Mouse (Mus musculus) limb, embryonic 11.5 days (tissue): ENCODE measurements at regions not wholly inside any gene's neighbourhood (a gene's known extent, or its start where the extent isn't known, plus 50 kb on each side); places are given as distances from the start of the nearest gene placed in this dataset.

Experiments used
- ATAC-seq: fragments of 200-750 bp; cut with Nextera tagmentation; 2 replicates; pipeline ENCODE4 v1.8.0; 2017; ENCODE audit warnings: low read depth; ENCODE audit not compliant: insufficient number of reproducible peaks, low FRiP score, low TSS enrichment
- DNase-seq: peaks from one replicate; pipeline ENCODE4 v3.0.0-alpha.2; 2015; ENCODE audit warnings: low spot score
- H3K27ac ChIP-seq: fragments of 300-500 bp; sonication (generic); replicated peaks from 2 replicates; pipeline ENCODE4 v1.5.1; 2014; ENCODE audit warnings: low read depth, mild to moderate bottlenecking, low read length
- H3K27me3 ChIP-seq: fragments of 300-500 bp; sonication (generic); 2 replicates; pipeline ENCODE4 v1.6.1; 2014; ENCODE audit warnings: mild to moderate bottlenecking, low read length, mixed read lengths; ENCODE audit not compliant: control insufficient read depth, insufficient read depth
- H3K36me3 ChIP-seq: fragments of 300-500 bp; sonication (generic); 2 replicates; pipeline ENCODE4 v1.6.1; 2014; ENCODE audit warnings: mild to moderate bottlenecking, low read length, moderate library complexity, mixed read lengths; ENCODE audit not compliant: control insufficient read depth, insufficient read depth
- H3K4me1 ChIP-seq: fragments of 300-500 bp; sonication (generic); 2 replicates; pipeline ENCODE4 v1.6.1; 2014; ENCODE audit warnings: low read length, mixed read lengths; ENCODE audit not compliant: control insufficient read depth, insufficient read depth
- H3K4me2 ChIP-seq: fragments of 300-500 bp; sonication (generic); 2 replicates; pipeline ENCODE4 v1.6.1; 2014; ENCODE audit warnings: low read depth, mild to moderate bottlenecking, moderate library complexity; ENCODE audit not compliant: severe bottlenecking
- H3K4me3 ChIP-seq: fragments of 300-500 bp; sonication (generic); 2 replicates; pipeline ENCODE4 v1.5.1; 2014; ENCODE audit warnings: low read depth, low read length
- H3K9ac ChIP-seq: fragments of 300-500 bp; sonication (generic); 2 replicates; pipeline ENCODE4 v1.6.1; 2014; ENCODE audit warnings: mild to moderate bottlenecking, low read length
- H3K9me3 ChIP-seq: fragments of 300-500 bp; sonication (generic); 2 replicates; pipeline ENCODE4 v1.6.1; 2016; ENCODE audit warnings: low read length; ENCODE audit not compliant: control insufficient read depth
- WGBS: fragments of 180-500 bp; shearing (Covaris S2); extraction: QIAGEN DNeasy Blood & Tissue Kit; methylation state at CpG from one replicate; pipeline ENCODE4 v1.1.7; 2014; 5-methylcytosine and 5-hydroxymethylcytosine counted together

- Histone ChIP-seq H3K4me2 (no peak overlapping the region), H3K36me3 (no peaks in the 10 kb centered on the region), H3K4me1 (no peaks in the 10 kb centered on the region), H3K27me3 (no peaks in the 10 kb centered on the region), H3K27ac (no peak overlapping the region), H3K9me3 (no peaks in the 10 kb centered on the region), H3K4me3 (no peak overlapping the region), H3K9ac (no peak overlapping the region)
- ATAC-seq (no peak), DNase-seq (no peak)
- WGBS: 84% methylated on average over 5 of the region's 5 CpGs
Observed at GRCm38 (mm10) chr19:6610715-6611114, 67.9 kb upstream of the Slc22a12 start.

- ATAC-seq: no peak
- DNase-seq: no peak
- Histone ChIP-seq H3K4me3 (no peak overlapping the region), H3K27me3 (no peaks in the 10 kb centered on the region), H3K9me3 (no peaks in the 10 kb centered on the region), H3K4me1 (no peaks in the 10 kb centered on the region), H3K9ac (no peak overlapping the region), H3K27ac (no peak overlapping the region), H3K4me2 (no peak overlapping the region), H3K36me3 (no peaks in the 10 kb centered on the region)
- 54% methylated on average over 8 of the region's 8 CpGs for WGBS
Observed at GRCm38 (mm10) chr19:6610051-6610450, 67.2 kb upstream of the Slc22a12 start.

GRCm38 (mm10) chr19:6607501-6607900 lies 64.7 kb upstream of the Slc22a12 start:
- DNase-seq (no peak), ATAC-seq (no peak)
- no peak overlapping the region for H3K4me3 ChIP-seq
- H3K27me3 ChIP-seq: no peaks in the 10 kb centered on the region
- no peak overlapping the region for H3K4me2 ChIP-seq
- WGBS: 88% methylated on average over 2 of the region's 2 CpGs
- H3K36me3 ChIP-seq: no peaks in the 10 kb centered on the region
- H3K9ac ChIP-seq: no peak overlapping the region
- no peaks in the 10 kb centered on the region for H3K9me3 ChIP-seq
- no peaks in the 10 kb centered on the region for H3K4me1 ChIP-seq
- no peak overlapping the region for H3K27ac ChIP-seq

GRCm38 (mm10) chr19:6606667-6607066 lies 63.8 kb upstream of the Slc22a12 start:
- Histone ChIP-seq H3K9me3 (no peaks in the 10 kb centered on the region), H3K36me3 (no peaks in the 10 kb centered on the region), H3K9ac (no peak overlapping the region), H3K4me3 (no peak overlapping the region), H3K27me3 (no peaks in the 10 kb centered on the region), H3K4me1 (no peaks in the 10 kb centered on the region), H3K27ac (no peak overlapping the region), H3K4me2 (no peak overlapping the region)
- ATAC-seq (no peak), DNase-seq (no peak)
- 82% methylated on average over 7 of the region's 7 CpGs for whole genome bisulfite sequencing

GRCm38 (mm10) chr19:6604702-6605101 lies 61.9 kb upstream of the Slc22a12 start:
- Histone ChIP-seq H3K27me3 (no peaks in the 10 kb centered on the region), H3K4me1 (no peaks in the 10 kb centered on the region), H3K4me2 (no peak overlapping the region), H3K27ac (no peak overlapping the region), H3K36me3 (no peaks in the 10 kb centered on the region), H3K4me3 (no peak overlapping the region), H3K9me3 (no peaks in the 10 kb centered on the region), H3K9ac (no peak overlapping the region)
- ATAC-seq: no peak
- 59% methylated on average over 8 of the region's 8 CpGs for WGBS
- no peak for DNase-seq

GRCm38 (mm10) chr19:6600873-6601530 lies 58.2 kb upstream of the Slc22a12 start:
- no peaks in the 10 kb centered on the region for H3K4me1 ChIP-seq
- no peak overlapping the region for H3K9ac ChIP-seq
- no peak overlapping the region for H3K27ac ChIP-seq
- H3K4me2 ChIP-seq: no peak overlapping the region
- 23% methylated on average over 12 of the region's 12 CpGs for WGBS
- H3K36me3 ChIP-seq: no peaks in the 10 kb centered on the region
- no peaks in the 10 kb centered on the region for H3K27me3 ChIP-seq
- no peaks in the 10 kb centered on the region for H3K9me3 ChIP-seq
- H3K4me3 ChIP-seq: no peak overlapping the region
- no peak for DNase-seq
- ATAC-seq: no peak

- Histone ChIP-seq H3K27me3 (no peaks in the 10 kb centered on the region), H3K4me3 (no peak overlapping the region), H3K9me3 (no peaks in the 10 kb centered on the region), H3K4me1 (no peaks in the 10 kb centered on the region), H3K36me3 (no peaks in the 10 kb centered on the region), H3K9ac (no peak overlapping the region), H3K27ac (no peak overlapping the region), H3K4me2 (no peak overlapping the region)
- WGBS: 82% methylated on average over 3 of the region's 3 CpGs
- DNase-seq: no peak
- ATAC-seq: no peak
Observed at GRCm38 (mm10) chr19:6599281-6599680, 56.4 kb upstream of the Slc22a12 start.

- Histone ChIP-seq H3K27ac (no peak overlapping the region), H3K27me3 (no peaks in the 10 kb centered on the region), H3K4me3 (no peak overlapping the region), H3K4me1 (no peaks in the 10 kb centered on the region), H3K9ac (no peak overlapping the region; the same call in 1 of the 2 replicates), H3K36me3 (no peaks in the 10 kb centered on the region), H3K4me2 (no peak overlapping the region), H3K9me3 (no peaks in the 10 kb centered on the region)
- 84% methylated on average over 3 of the region's 3 CpGs for WGBS
- ATAC-seq: no peak
- no peak for DNase-seq
Observed at GRCm38 (mm10) chr19:6598186-6598585, 55.4 kb upstream of the Slc22a12 start.

GRCm38 (mm10) chr19:6595801-6596200 lies 53.0 kb upstream of the Slc22a12 start:
- Histone ChIP-seq H3K4me3 (no peak overlapping the region), H3K27ac (no peak overlapping the region), H3K9me3 (no peaks in the 10 kb centered on the region), H3K4me2 (no peak overlapping the region), H3K9ac (no peak overlapping the region), H3K36me3 (no peaks in the 10 kb centered on the region), H3K27me3 (no peaks in the 10 kb centered on the region), H3K4me1 (no peaks in the 10 kb centered on the region)
- WGBS: 66% methylated on average over 9 of the region's 9 CpGs
- DNase-seq (no peak), ATAC-seq (no peak)
